Mouse (Mus musculus) embryonic fibroblast, embryonic 13.5 days (primary cell): Measurements from ENCODE around the gene Ciao1.
A peak's percentile ranks its signal among the peaks of the same experiment; 100 is the strongest.

ENCODE experiments used
- CTCF ChIP-seq: IDR thresholded peaks from 2 replicates; pipeline ENCODE4 v1.5.1; 2011; ENCODE audit warnings: mild to moderate bottlenecking, control low read depth, low read length, moderate library complexity, borderline replicate concordance; ENCODE audit not compliant: insufficient read depth
- POLR2A ChIP-seq: IDR thresholded peaks from 2 replicates; pipeline ENCODE4 v1.6.1; 2011; ENCODE audit warnings: low read depth, mild to moderate bottlenecking, control low read depth, low read length, moderate library complexity

DNA sequence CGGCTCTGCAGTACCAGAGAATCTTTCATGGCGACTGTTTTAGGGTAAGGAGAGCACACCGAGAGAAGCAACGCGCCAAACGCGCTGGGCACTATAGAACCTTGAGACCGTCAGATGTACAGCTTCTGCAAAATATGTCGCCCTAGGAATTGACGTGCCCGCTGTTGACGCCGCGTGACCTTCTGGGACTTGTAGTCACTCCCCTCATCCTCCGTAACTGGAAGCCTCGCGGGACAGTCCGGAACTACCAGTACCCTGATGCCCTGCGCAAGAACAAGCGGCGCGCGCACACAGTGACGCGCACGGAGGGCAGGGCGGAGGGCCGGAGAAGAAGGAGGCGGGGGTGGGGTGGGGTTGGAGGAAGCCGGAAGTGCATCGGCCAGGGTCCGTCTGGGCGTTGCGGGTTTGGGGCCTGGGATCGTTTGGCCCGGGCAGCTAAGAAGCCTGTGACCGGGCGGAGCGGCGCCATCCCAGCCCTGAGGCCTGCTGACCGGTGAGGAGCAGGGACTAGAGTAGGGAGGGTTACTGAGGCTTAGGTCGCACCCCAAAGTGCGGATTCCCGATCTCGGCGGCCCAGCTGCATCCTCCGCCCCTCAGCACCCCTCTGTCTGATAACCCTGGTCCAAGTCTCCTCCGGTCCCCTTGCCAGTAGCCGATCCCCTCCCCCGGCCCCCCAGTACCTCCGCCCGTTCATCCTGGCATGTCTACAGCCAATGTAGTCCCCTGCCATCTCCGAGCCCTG lies at the start of gene Ciao1, which contains the start of gene Tmem127:
- TF ChIP-seq POLR2A (peak; percentile 62), CTCF (no peak)
